Mouse (Mus musculus) stomach, postnatal 0 days (tissue): ENCODE data around the gene Ppp1r2.

Experiments used
- CTCF ChIP-seq: IDR thresholded peaks from 2 replicates; pipeline ENCODE4 v1.5.1; 2016; ENCODE audit warnings: antibody characterized with exemption, low read depth, mild to moderate bottlenecking, moderate library complexity
- EP300 ChIP-seq: optimal IDR thresholded peaks from 2 replicates; pipeline ENCODE3; 2016; ENCODE audit warnings: antibody characterized with exemption

- TF ChIP-seq CTCF (no peak), EP300 (no peak)
These were observed 73.4 kb downstream of the Ppp1r2 start for GRCm38 (mm10) chr16:31201704-31202103.
